Mouse (Mus musculus) stomach, embryonic 16.5 days (tissue): ENCODE measurements around the gene Samd4b. TPM values are rescaled to one million over a fixed set of nuclear protein-coding genes. Genes with fewer than 3 reads are reported as not detected.

Experiments used
- ATAC-seq: fragments of 200-750 bp; cut with Nextera tagmentation; 2 replicates; pipeline ENCODE4 v1.8.0; 2017; ENCODE audit warnings: moderate number of reproducible peaks, moderate TSS enrichment; ENCODE audit not compliant: insufficient read depth, low FRiP score
- H3K27ac ChIP-seq: fragments of 300-500 bp; sonication (generic); 2 replicates; pipeline ENCODE4 v1.5.1; 2014; ENCODE audit warnings: low read length
- H3K27me3 ChIP-seq: fragments of 300-500 bp; sonication (generic); 2 replicates; pipeline ENCODE4 v1.6.1; 2014; ENCODE audit warnings: low read length, control low read depth, mixed read lengths; ENCODE audit not compliant: control insufficient read depth, insufficient read depth
- H3K36me3 ChIP-seq: fragments of 300-500 bp; sonication (generic); 2 replicates; pipeline ENCODE4 v1.6.1; 2014; ENCODE audit warnings: low read length; ENCODE audit not compliant: control insufficient read depth, insufficient read depth
- H3K4me1 ChIP-seq: fragments of 300-500 bp; sonication (generic); 2 replicates; pipeline ENCODE4 v1.6.1; 2014; ENCODE audit warnings: low read length, control low read depth, mixed read lengths; ENCODE audit not compliant: control insufficient read depth, insufficient read depth
- H3K4me2 ChIP-seq: fragments of 300-500 bp; sonication (generic); 2 replicates; pipeline ENCODE4 v1.6.1; 2014; ENCODE audit warnings: low read depth, low read length, mixed read lengths
- H3K4me3 ChIP-seq: fragments of 300-500 bp; sonication (generic); replicated peaks from 2 replicates; pipeline ENCODE4 v1.5.1; 2014; ENCODE audit warnings: mild to moderate bottlenecking, low read length
- H3K9ac ChIP-seq: fragments of 300-500 bp; sonication (generic); 2 replicates; pipeline ENCODE4 v1.6.1; 2014; ENCODE audit warnings: low read length
- H3K9me3 ChIP-seq: fragments of 300-500 bp; sonication (generic); replicated peaks from 2 replicates; pipeline ENCODE4 v1.6.1; 2016; ENCODE audit warnings: low read length, control low read depth; ENCODE audit not compliant: control insufficient read depth
- WGBS: fragments of 180-500 bp; shearing (Covaris S2); extraction: QIAGEN DNeasy Blood & Tissue Kit; methylation state at CpG from one replicate; pipeline ENCODE4 v1.1.7; 2014; 5-methylcytosine and 5-hydroxymethylcytosine counted together
- polyA plus RNA-seq: library from polyadenylated mRNA; unstranded; fragments of >200 nt; fragmentation: Nextera tagmentation; extraction: Ambion mirVana; gene quantifications from 2 replicates; pipeline ENCODE4 v1.2.1, GENCODE M21; 2015

The Samd4b gene
- polyA plus RNA-seq, result 10.9 and 11.2 TPM in 2 replicates

DNA sequence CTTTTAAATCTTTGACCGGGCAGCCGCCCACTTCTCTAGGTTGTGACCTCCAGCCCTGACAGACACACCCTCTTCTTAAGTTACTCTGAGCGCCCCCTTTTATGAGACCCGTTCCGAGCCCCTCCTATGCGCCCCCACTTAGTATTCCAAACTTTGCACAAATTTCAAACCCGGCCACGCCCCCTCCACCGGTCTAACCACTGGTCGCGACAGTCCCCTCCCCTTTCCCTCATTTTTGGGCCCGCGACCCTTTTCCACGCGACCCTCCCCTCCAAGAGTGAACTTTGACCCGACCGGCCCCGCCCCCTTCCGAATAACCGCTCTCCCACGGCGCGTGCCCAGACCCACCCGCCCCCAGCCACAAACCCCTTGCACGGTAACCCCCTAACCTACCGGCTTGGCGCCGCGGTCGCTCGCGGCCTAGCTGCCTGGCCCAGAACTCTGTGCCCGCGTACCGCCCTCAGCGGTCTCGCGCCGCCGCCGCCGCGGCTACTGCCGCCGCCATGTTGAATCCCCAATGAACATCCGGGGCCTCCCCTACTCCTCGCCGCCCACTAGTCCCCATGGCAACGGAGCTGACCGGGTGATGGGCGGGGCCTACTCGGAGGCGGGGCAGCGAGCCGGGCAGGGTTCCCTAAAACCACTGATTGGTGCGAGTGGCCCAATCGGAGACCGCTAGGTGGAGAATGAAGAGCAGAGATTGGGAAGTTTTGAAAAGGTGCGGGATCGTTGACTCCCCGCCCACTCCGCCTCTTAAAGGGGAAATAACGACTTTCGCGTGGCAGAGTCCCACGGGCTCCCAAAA, at the start of gene Samd4b, which contains the start of gene Pak4:
Gene Samd4b (minus strand): TSS at position 503 of the 805 bp plus-strand sequence.
Gene Pak4 (minus strand): TSS at position 544 of the 805 bp plus-strand sequence.
- H3K27ac ChIP-seq, result peak within 1 kb of the TSS; percentile 94
- ATAC-seq, result peak; percentile 94
- no peaks in the 10 kb centered on the region for H3K27me3 ChIP-seq
- H3K9me3 ChIP-seq, result no peaks in the 10 kb centered on the region
- H3K9ac ChIP-seq, result peak within 1 kb of the TSS; percentile 81
- peak within 1 kb of the TSS; percentile 79 for H3K4me2 ChIP-seq
- WGBS, result under 1% methylated on average over 66 of the region's 66 CpGs
- H3K4me3 ChIP-seq, result peak within 1 kb of the TSS; percentile 59
- H3K4me1 ChIP-seq, result peaks cover 38% of the 10 kb centered on the region
- H3K36me3 ChIP-seq, result no peaks in the 10 kb centered on the region

DNA sequence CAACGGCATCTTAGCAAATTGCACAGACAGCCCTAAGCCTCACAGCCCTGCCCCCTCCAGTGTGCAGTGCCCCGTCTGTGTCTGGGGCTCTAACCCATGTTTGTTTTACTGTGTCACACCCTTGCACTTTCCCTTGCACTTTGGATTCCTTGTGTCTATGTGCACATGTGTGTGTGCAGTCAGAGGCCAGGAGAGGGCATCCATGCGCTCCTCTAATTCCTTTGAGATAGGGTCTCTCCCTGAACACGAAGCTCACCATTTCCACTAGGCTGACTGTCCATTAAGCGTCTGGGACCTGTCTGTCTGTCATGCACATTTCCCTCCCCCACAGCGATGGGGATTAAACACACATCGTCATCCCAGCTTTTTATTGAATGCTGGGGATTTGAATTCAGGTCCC, 49.1 kb upstream of the Samd4b start:
- Histone ChIP-seq H3K4me3 (no peak overlapping the region), H3K4me2 (no peak overlapping the region), H3K9me3 (no peaks in the 10 kb centered on the region), H3K4me1 (no peaks in the 10 kb centered on the region), H3K27me3 (no peaks in the 10 kb centered on the region), H3K36me3 (no peaks in the 10 kb centered on the region), H3K9ac (no peak overlapping the region), H3K27ac (no peak overlapping the region)
- peak; percentile 13; the same call in 1 of the 2 replicates for ATAC-seq
- WGBS, result 41% methylated on average over 7 of the region's 7 CpGs

DNA sequence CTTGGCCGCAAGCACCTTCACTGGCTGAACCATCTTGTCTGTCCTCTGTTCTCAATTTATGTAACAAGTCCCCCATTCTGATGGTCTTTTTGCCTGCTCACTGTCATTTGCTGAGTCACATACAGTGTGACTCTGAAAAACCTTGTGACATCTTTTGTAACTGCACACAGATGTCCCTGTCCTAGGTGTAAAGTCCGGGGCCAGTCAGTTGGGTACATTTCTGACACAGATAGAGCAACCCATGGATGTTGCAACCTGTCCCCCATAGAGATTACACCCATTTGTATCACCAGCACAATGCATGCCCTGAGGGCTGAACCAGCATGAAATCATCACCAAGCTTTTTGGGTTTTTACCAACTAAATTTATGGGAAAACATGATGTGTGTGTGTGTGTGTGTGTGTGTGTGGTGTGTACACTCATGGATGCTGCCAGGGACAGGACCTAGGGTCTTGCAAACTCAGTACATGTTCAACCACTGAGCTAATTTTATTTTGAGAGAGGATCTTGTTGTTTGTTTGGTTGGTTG, 48.1 kb upstream of the Samd4b start:
- Histone ChIP-seq H3K9me3 (no peaks in the 10 kb centered on the region), H3K4me1 (no peaks in the 10 kb centered on the region), H3K4me3 (no peak overlapping the region), H3K27ac (no peak overlapping the region), H3K9ac (no peak overlapping the region), H3K36me3 (no peaks in the 10 kb centered on the region), H3K27me3 (no peaks in the 10 kb centered on the region), H3K4me2 (no peak overlapping the region)
- no peak for ATAC-seq
- WGBS, result 86% methylated on average over 2 of the region's 2 CpGs

DNA sequence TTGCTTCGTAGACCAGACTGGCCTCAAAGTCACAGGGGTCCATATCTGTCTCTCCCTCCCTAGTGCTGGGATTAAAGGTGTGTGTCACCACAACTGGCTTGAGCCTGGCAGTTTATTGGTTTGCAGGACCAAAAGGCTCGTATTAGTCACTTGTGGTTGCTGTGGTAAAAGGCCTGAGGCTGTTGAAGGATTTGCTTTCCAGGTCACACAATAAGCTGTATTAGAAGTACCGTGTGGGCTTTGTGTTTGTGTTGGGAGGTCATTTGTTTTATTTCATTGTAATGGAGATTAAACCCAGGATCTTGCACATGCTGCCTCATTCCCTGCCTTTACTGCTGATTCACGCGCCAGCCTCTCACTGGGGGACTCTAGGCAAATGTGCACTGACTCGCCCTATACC, 47.4 kb upstream of the Samd4b start:
- H3K4me1 ChIP-seq, result no peaks in the 10 kb centered on the region
- no peak overlapping the region for H3K27ac ChIP-seq
- 70% methylated on average over 6 of the region's 6 CpGs for WGBS
- H3K27me3 ChIP-seq, result no peaks in the 10 kb centered on the region
- H3K4me2 ChIP-seq, result no peak overlapping the region
- H3K9ac ChIP-seq, result no peak overlapping the region
- no peak overlapping the region for H3K4me3 ChIP-seq
- no peaks in the 10 kb centered on the region for H3K9me3 ChIP-seq
- no peaks in the 10 kb centered on the region for H3K36me3 ChIP-seq
- ATAC-seq, result no peak

DNA sequence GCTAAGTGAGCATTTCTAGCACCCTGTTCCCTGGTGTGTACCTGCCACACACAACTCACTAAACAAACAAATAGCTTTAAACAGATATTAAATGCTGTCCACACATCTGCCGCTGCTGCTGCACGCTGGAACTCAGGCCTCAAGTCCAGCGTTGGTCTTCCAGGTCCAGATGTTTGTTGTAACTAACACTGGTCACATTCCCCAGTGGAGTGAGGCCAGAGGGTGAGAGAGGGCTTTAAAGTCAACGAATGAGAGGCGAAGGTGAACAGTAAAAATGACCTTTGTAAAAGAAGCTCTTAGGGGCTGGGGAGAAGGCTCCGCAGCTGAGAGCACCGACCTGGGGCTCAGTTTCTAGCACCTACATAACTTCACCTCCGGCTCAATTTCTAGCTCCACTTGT, 43.6 kb upstream of the Samd4b start:
- Histone ChIP-seq H3K36me3 (no peaks in the 10 kb centered on the region), H3K27me3 (no peaks in the 10 kb centered on the region), H3K4me3 (no peak overlapping the region), H3K9ac (no peak overlapping the region), H3K27ac (no peak overlapping the region), H3K4me2 (no peak overlapping the region), H3K9me3 (no peaks in the 10 kb centered on the region), H3K4me1 (peaks cover 4% of the 10 kb centered on the region; the same call in 1 of the 2 replicates)
- WGBS, result 47% methylated on average over 8 of the region's 8 CpGs
- ATAC-seq, result no peak

DNA sequence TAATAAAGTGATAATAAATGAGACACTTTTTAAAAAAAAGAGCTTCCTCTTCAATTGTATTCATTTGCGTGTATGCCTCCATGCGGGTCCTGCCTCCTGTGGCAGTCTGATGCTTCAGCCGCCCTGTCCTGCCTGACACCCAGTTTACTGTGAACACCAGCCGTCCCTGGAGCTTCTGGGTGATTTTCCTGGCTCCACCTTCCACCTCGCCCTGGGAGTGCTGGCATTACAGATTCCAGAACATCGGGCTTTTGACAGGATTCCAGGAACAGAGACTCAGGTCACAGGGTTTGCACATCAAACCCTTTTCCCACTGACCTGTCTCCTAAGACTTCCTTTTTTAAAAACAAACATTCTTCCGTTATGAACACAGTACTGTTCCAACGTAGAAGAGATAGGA, 39.6 kb upstream of the Samd4b start:
- 5% methylated on average over 8 of the region's 8 CpGs for WGBS

DNA sequence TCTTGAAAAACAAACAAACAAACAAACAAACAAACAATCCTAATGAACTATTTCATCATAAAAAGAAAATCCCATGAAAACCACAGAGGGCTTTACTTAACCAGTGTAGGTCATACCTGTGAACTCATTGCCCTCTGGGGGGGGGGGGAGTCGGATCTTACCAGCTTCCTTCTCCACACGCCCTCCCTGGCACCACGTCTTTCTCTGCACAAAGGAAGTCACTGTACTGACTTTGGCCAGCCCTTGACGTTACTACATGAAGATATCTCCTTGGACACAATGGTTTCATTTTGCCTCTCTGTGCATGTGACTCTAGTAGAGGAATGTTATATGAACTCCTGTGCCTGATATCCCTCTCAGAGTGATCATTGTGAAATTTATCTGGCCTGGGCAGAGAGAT, 36.2 kb upstream of the Samd4b start:
- Histone ChIP-seq H3K4me2 (no peak overlapping the region), H3K27ac (no peak overlapping the region), H3K4me3 (no peak overlapping the region), H3K27me3 (peaks cover 27% of the 10 kb centered on the region), H3K36me3 (no peaks in the 10 kb centered on the region), H3K9ac (no peak overlapping the region), H3K4me1 (peaks cover 4% of the 10 kb centered on the region; the same call in 1 of the 2 replicates), H3K9me3 (no peaks in the 10 kb centered on the region)
- WGBS, result 57% methylated on average over 4 of the region's 4 CpGs
- no peak for ATAC-seq

More for the DNA sequence above, 39.6 kb upstream of the Samd4b start:
- Histone ChIP-seq H3K9ac (no peak overlapping the region), H3K9me3 (no peaks in the 10 kb centered on the region), H3K27ac (no peak overlapping the region), H3K27me3 (no peaks in the 10 kb centered on the region; the same call in 1 of the 2 replicates), H3K4me3 (no peak overlapping the region), H3K4me2 (no peak overlapping the region), H3K36me3 (no peaks in the 10 kb centered on the region), H3K4me1 (peaks cover 4% of the 10 kb centered on the region; the same call in 1 of the 2 replicates)
- ATAC-seq, result no peak

DNA sequence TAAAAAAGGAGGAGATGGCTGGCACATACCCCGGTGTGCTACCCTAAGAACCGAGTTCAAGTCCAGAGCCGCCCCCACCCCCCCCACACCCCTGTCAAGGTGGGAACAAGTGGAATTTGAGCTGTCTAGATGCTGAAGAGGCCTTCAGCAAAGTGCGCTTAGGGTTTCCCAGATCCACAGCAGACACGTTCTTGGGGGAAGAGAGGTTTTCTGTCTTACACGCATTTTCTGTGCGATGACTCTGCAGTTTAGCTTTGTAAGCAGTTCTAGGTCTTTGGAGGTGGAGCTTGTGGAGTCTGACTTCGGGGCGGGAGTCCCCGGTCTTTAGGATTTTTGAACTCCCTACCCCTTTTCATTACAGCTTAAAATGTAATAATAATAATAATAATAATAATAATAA, 33.1 kb upstream of the Samd4b start, which contains the start of gene Acp7:
Gene Acp7 (minus strand): TSS at position 260 of the 400 bp plus-strand sequence.
- 29% methylated on average over 10 of the region's 10 CpGs for WGBS
- H3K27ac ChIP-seq, result no peak within 1 kb of the TSS
- H3K9me3 ChIP-seq, result no peaks in the 10 kb centered on the region
- no peaks in the 10 kb centered on the region for H3K4me1 ChIP-seq
- peaks cover 27% of the 10 kb centered on the region for H3K27me3 ChIP-seq
- peak within 1 kb of the TSS; percentile 28 for H3K4me3 ChIP-seq
- no peaks in the 10 kb centered on the region for H3K36me3 ChIP-seq
- H3K4me2 ChIP-seq, result peak within 1 kb of the TSS; percentile 43
- H3K9ac ChIP-seq, result peak within 1 kb of the TSS; percentile 19
- ATAC-seq, result no peak

DNA sequence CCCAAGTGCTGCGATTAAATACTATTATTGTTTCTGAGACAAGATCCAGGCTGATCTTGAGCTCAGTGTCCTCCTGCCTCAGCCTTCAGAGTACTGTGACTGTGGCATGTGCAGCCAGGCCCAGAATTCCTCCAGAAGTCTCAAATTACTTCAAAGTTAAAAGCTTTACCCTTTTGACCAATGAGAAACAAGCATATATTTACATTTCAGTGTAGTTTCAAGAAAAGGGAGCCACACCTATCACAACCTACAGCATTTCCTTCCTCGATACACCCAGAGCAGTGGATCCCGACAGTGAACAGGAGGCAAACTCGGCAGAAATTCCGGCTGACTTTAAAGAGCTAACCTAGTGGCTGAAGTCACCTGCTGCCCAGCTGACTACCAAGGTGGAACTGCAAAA, 26.8 kb upstream of the Samd4b start:
- 60% methylated on average over 5 of the region's 5 CpGs for WGBS
- Histone ChIP-seq H3K4me3 (no peak overlapping the region), H3K9me3 (no peaks in the 10 kb centered on the region), H3K27me3 (peaks cover 6% of the 10 kb centered on the region), H3K4me1 (no peaks in the 10 kb centered on the region), H3K9ac (no peak overlapping the region), H3K4me2 (no peak overlapping the region), H3K27ac (no peak overlapping the region), H3K36me3 (no peaks in the 10 kb centered on the region)
- ATAC-seq, result no peak
